Mouse (Mus musculus) midbrain, embryonic 11.5 days (tissue): ENCODE measurements at regions not wholly inside any gene's neighbourhood (a gene's known extent, or its start where the extent isn't known, plus 50 kb on each side); places are given as distances from the start of the nearest gene placed in this dataset.
A peak's percentile ranks its signal among the peaks of the same experiment; 100 is the strongest.

Experiments
- ATAC-seq: fragments of 200-750 bp; cut with Nextera tagmentation; 2 replicates; pipeline ENCODE4 v1.8.0; 2017; ENCODE audit warnings: moderate TSS enrichment, moderate library complexity; ENCODE audit not compliant: low FRiP score
- DNase-seq: peaks from one replicate; pipeline ENCODE4 v3.0.0; 2015; ENCODE audit warnings: low spot score; ENCODE audit errors: missing footprints
- H3K27ac ChIP-seq: fragments of 300-500 bp; sonication (generic); 2 replicates; pipeline ENCODE4 v1.5.1; 2014; ENCODE audit warnings: low read depth, low read length
- H3K27me3 ChIP-seq: fragments of 300-500 bp; sonication (generic); 2 replicates; pipeline ENCODE4 v1.6.1; 2014; ENCODE audit warnings: mild to moderate bottlenecking, low read length, moderate library complexity, mixed read lengths; ENCODE audit not compliant: control insufficient read depth, insufficient read depth
- H3K36me3 ChIP-seq: fragments of 300-500 bp; sonication (generic); 2 replicates; pipeline ENCODE4 v1.6.1; 2014; ENCODE audit warnings: mild to moderate bottlenecking, low read length, moderate library complexity, mixed read lengths; ENCODE audit not compliant: control insufficient read depth, insufficient read depth
- H3K4me1 ChIP-seq: fragments of 300-500 bp; sonication (generic); 2 replicates; pipeline ENCODE4 v1.6.1; 2014; ENCODE audit warnings: low read length; ENCODE audit not compliant: control insufficient read depth, insufficient read depth
- H3K4me2 ChIP-seq: fragments of 300-500 bp; sonication (generic); 2 replicates; pipeline ENCODE4 v1.6.1; 2014; ENCODE audit warnings: mild to moderate bottlenecking, moderate library complexity
- H3K4me3 ChIP-seq: fragments of 300-500 bp; sonication (generic); 2 replicates; pipeline ENCODE4 v1.5.1; 2014; ENCODE audit warnings: low read depth, low read length
- H3K9ac ChIP-seq: fragments of 300-500 bp; sonication (generic); 2 replicates; pipeline ENCODE4 v1.6.1; 2014; ENCODE audit warnings: low read length
- H3K9me3 ChIP-seq: fragments of 300-500 bp; sonication (generic); 2 replicates; pipeline ENCODE4 v1.6.1; 2016; ENCODE audit warnings: low read length; ENCODE audit not compliant: control insufficient read depth
- WGBS: fragments of 180-500 bp; shearing (Covaris S2); extraction: QIAGEN DNeasy Blood & Tissue Kit; methylation state at CpG from one replicate; pipeline ENCODE4 v1.1.7; 2014; 5-methylcytosine and 5-hydroxymethylcytosine counted together

DNA sequence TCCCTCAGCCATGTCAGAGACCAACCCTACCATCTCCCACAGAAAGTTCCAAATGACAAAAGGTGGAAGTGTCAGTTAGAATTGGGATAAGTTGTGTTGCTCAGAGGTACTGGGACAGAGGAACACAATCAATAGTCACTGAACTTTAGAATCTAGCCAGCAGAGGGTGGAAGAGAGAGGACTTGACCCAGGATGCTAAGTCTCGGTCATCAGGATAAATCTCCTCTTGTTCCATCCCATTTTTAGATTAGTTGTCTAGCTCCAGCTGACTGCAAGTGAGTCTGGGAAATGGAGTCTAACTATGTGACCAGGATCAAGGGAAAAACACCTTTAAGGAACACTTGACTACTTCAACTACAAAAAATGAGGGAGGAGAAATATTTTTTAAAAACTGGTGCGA is 91.5 kb downstream of the Fam84b start:
- Histone ChIP-seq H3K4me3 (no peak overlapping the region), H3K36me3 (no peaks in the 10 kb centered on the region), H3K4me1 (no peaks in the 10 kb centered on the region), H3K27ac (no peak overlapping the region), H3K27me3 (no peaks in the 10 kb centered on the region), H3K9me3 (no peaks in the 10 kb centered on the region), H3K4me2 (no peak overlapping the region), H3K9ac (no peak overlapping the region)
- DNase-seq (no peak), ATAC-seq (no peak)
- WGBS = 66% methylated on average over 2 of the region's 2 CpGs

DNA sequence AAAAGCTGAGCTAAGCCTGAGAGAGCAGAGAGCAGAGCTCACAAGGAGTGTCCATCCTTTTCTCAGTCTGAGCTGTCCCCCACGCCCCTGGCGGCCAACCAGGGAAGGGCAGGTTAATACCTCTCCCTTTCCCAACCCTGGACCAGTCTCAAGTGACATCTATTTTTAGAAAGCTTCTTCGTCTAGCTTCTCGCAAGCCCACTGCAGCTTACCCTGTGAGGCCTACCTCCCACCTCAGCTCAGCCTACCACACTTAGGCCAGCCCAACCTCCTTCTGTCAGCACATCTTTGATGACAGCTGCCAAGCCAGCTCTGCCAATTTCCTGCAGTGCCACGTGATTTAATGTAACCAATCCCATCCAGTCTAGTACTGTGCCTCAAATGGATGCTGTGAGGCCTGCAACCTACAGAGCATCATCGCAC is 93.6 kb downstream of the Fam84b start:
- peak; percentile 94 for DNase-seq
- Histone ChIP-seq H3K4me1 (no peaks in the 10 kb centered on the region), H3K27ac (no peak overlapping the region), H3K36me3 (no peaks in the 10 kb centered on the region), H3K9me3 (no peaks in the 10 kb centered on the region), H3K4me2 (no peak overlapping the region), H3K4me3 (no peak overlapping the region), H3K9ac (no peak overlapping the region), H3K27me3 (no peaks in the 10 kb centered on the region)
- 38% methylated on average over 6 of the region's 6 CpGs for WGBS
- peak; percentile 80 for ATAC-seq

DNA sequence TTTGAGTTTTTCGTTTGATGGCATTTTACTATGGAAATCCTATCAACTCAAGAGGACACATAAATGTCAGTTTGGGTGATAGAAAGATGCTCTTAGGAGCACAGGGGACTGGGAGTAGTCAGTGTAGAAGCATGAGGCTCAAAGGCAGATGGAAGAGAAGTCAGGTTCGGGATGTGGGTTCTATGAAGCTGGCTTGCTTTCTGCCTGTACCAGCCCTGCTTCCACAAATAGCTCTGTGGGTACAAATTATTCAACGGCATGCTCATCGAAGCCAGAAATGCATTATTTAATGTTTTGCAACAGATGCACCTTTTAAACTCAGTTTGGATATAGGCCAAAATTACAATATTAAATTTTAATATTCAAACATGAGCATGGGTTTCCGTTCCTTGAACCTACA is 99.3 kb downstream of the Fam84b start:
- no peaks in the 10 kb centered on the region for H3K9me3 ChIP-seq
- no peaks in the 10 kb centered on the region for H3K36me3 ChIP-seq

DNA sequence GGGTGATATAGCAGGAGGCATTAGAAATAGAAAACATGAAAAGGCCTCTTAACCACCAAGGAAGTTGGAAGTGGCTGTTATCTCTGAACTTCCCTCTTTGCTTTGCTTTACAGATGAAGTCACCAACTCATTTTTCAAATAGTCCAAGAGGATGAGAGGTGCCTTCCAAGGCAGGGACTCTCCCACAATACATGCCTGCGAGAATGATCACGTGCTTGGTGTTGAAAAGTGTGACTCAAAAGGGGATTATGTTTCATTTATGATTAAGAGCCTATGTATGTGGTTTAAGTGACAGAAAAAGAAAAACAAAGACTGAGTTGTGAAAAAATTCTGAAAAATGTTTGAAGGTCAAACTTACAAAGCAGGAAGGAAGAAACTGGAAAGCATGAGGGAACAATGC is 114.0 kb downstream of the Fam84b start:
- no peak overlapping the region for H3K4me2 ChIP-seq
- no peak for DNase-seq
- no peak overlapping the region for H3K27ac ChIP-seq
- H3K27me3 ChIP-seq = no peaks in the 10 kb centered on the region
- no peak overlapping the region for H3K9ac ChIP-seq
- WGBS = 80% methylated on average over 2 of the region's 2 CpGs
- H3K36me3 ChIP-seq = no peaks in the 10 kb centered on the region
- no peaks in the 10 kb centered on the region for H3K9me3 ChIP-seq
- no peak for ATAC-seq
- no peaks in the 10 kb centered on the region for H3K4me1 ChIP-seq
- H3K4me3 ChIP-seq = no peak overlapping the region

More for the DNA sequence above, 99.3 kb downstream of the Fam84b start:
- no peak for DNase-seq
- H3K9ac ChIP-seq = no peak overlapping the region
- no peak overlapping the region for H3K4me3 ChIP-seq
- H3K27ac ChIP-seq = no peak overlapping the region
- no peak overlapping the region for H3K4me2 ChIP-seq
- H3K4me1 ChIP-seq = no peaks in the 10 kb centered on the region
- H3K27me3 ChIP-seq = no peaks in the 10 kb centered on the region
- 91% methylated on average over 5 of the region's 5 CpGs for WGBS
- ATAC-seq = no peak

DNA sequence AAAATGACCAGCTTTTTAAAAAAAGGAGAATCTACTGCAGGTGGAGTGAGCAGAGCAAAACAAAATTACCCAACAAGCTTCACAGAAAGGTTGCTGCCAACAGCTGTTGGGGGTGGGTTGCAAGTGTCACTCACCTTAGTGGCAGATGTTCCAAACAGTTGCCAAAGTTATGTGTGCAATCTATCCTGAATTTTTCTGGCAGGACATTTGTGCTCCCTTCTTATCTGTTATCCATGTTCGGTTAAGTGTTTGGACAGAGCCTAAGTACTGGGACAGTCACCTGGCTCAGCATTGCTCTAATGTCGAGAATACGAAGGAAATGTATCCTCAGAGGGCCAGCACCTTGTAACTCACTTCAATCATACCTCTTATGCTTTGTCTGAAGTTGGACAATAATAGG is 115.3 kb downstream of the Fam84b start:
- H3K4me3 ChIP-seq = no peak overlapping the region
- H3K36me3 ChIP-seq = no peaks in the 10 kb centered on the region
- DNase-seq = no peak
- H3K9me3 ChIP-seq = no peaks in the 10 kb centered on the region
- no peak for ATAC-seq
- H3K4me2 ChIP-seq = no peak overlapping the region
- H3K27me3 ChIP-seq = no peaks in the 10 kb centered on the region
- H3K4me1 ChIP-seq = no peaks in the 10 kb centered on the region
- H3K9ac ChIP-seq = no peak overlapping the region
- WGBS = 92% methylated on average over 3 of the region's 3 CpGs
- H3K27ac ChIP-seq = no peak overlapping the region

DNA sequence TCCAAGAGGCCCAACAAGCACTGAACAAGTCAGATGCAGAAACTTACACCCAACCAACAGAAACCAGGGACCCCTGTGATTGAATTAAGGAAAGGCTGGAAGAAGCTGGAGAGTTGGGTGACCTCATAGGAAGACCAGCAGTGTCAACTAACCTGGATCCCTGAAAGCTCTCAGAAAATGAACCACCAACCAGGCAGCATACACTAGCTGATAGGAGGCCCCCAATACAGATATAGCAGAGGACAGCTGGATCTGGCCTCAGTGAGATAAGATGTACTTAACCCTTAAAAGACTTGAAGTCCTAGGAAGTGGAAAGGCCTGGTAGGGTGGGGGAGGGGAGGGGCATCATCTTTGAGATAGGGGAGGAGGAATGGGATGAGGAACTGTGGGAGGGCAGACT is 121.2 kb downstream of the Fam84b start:
- H3K4me3 ChIP-seq = no peak overlapping the region
- H3K36me3 ChIP-seq = no peaks in the 10 kb centered on the region
- no peak overlapping the region for H3K4me2 ChIP-seq
- H3K9me3 ChIP-seq = no peaks in the 10 kb centered on the region
- ATAC-seq (no peak), DNase-seq (no peak)
- H3K4me1 ChIP-seq = no peaks in the 10 kb centered on the region
- H3K27ac ChIP-seq = no peak overlapping the region
- H3K9ac ChIP-seq = no peak overlapping the region
- H3K27me3 ChIP-seq = no peaks in the 10 kb centered on the region

DNA sequence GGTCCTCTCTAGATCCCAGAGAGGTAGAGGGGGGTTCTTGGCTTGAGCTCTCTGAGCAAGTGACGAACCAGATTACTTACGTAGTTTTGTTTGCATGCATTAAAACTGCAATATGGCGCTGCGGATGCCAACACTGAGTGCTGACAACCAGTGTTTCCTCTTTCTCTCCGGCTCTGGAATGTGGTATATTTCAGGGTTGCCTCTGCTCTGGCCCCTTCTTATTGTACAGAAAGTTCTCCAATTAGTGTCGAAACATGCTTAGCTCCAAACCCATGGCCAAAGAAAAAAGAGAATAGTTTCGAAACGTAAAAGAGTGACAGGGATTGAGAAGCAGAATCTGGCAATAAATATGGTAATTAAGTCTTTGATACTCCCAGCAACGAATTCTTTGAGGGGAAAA is 124.8 kb downstream of the Fam84b start:
- DNase-seq = no peak
- WGBS = 62% methylated on average over 9 of the region's 9 CpGs

DNA sequence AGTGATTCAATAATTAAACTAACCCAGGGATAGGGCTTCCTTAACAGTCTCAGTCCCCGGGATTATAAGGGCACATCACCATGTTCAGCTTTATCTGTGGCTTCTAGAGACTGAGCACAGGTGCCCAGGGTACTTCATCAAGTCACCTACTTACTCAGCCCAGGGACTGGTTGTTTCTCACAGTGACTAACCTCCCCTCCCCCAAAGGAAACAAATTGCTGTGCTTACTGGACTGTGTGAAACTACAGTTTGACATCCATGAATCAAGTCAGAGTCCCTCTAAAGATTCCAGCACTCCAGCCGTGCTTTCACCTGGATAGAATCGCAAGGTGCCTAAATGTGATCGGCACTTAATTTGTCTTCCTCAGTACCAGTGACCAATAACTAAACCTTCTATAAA is 125.2 kb downstream of the Fam84b start:
- ATAC-seq = no peak
- Histone ChIP-seq H3K27ac (no peak overlapping the region), H3K36me3 (no peaks in the 10 kb centered on the region), H3K9me3 (no peaks in the 10 kb centered on the region), H3K27me3 (no peaks in the 10 kb centered on the region), H3K4me2 (no peak overlapping the region), H3K9ac (no peak overlapping the region), H3K4me3 (no peak overlapping the region), H3K4me1 (no peaks in the 10 kb centered on the region)
- no peak for DNase-seq
- WGBS = 89% methylated on average over 4 of the region's 4 CpGs

More for the DNA sequence above, 124.8 kb downstream of the Fam84b start:
- no peak overlapping the region for H3K27ac ChIP-seq
- H3K4me2 ChIP-seq = no peak overlapping the region
- no peak overlapping the region for H3K9ac ChIP-seq
- H3K27me3 ChIP-seq = no peaks in the 10 kb centered on the region
- no peaks in the 10 kb centered on the region for H3K36me3 ChIP-seq
- no peaks in the 10 kb centered on the region for H3K4me1 ChIP-seq
- no peak for ATAC-seq
- H3K4me3 ChIP-seq = no peak overlapping the region
- no peaks in the 10 kb centered on the region for H3K9me3 ChIP-seq

DNA sequence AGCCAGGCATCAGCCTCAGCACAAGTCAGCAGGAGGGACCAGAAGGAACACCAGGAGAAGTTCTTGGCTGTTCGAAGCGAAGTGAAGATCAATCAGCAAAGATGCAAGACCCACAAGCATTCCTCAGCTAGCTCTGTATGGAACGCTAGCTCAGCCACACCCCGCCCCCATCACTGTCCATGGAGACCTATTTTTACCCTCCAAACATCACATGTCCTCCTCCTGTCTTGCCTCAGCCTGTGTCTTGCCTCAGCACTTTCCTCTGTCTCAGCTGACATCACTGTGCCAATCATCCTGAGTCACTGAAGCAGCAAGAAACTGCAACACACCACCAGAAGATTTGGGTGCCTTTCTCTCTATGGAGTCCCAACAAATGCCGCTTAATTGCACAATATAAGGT is 134.2 kb downstream of the Fam84b start:
- ATAC-seq (no peak), DNase-seq (no peak)
- Histone ChIP-seq H3K27me3 (no peaks in the 10 kb centered on the region), H3K9me3 (no peaks in the 10 kb centered on the region), H3K4me3 (no peak overlapping the region), H3K4me2 (no peak overlapping the region), H3K27ac (no peak overlapping the region), H3K9ac (no peak overlapping the region), H3K36me3 (no peaks in the 10 kb centered on the region), H3K4me1 (no peaks in the 10 kb centered on the region)
- WGBS = 91% methylated on average over 5 of the region's 5 CpGs

DNA sequence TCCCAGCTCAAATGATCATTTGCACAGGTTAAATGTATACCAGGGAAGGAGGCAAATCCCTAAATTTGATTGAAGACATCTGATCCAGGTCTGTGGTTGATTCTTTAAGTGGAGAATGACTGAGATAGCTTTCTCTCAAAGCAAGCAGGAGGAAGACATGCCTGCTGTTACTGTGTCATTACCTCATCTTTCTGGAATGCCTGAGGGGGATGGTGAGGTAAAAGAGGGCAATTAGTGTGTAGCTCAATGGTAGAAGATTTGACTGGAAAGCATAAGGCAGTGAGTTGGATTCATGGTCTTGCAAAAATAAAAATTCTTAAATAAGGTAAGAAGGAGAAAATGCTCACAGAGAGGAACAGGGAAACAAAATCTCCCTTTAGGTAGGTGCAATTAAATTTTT is 144.9 kb downstream of the Fam84b start:
- no peak for DNase-seq
- Histone ChIP-seq H3K9me3 (no peaks in the 10 kb centered on the region), H3K36me3 (no peaks in the 10 kb centered on the region), H3K9ac (no peak overlapping the region), H3K4me2 (no peak overlapping the region), H3K4me1 (no peaks in the 10 kb centered on the region), H3K4me3 (no peak overlapping the region), H3K27ac (no peak overlapping the region), H3K27me3 (no peaks in the 10 kb centered on the region)
- ATAC-seq = 0 out of 2 replicates have a peak, but pooled peaks have one; percentile 55
